Mouse (Mus musculus) liver, embryonic 14.5 days (tissue): Measurements from ENCODE around the gene Hdac2.

Experiments
- CTCF ChIP-seq: IDR thresholded peaks from 2 replicates; pipeline ENCODE4 v1.5.1; 2016; ENCODE audit warnings: antibody characterized with exemption, low read depth, control low read depth
- EP300 ChIP-seq: IDR thresholded peaks from 2 replicates; pipeline ENCODE4 v1.6.1; 2016; ENCODE audit warnings: antibody characterized with exemption, low read depth

GRCm38 (mm10) chr10:37047661-37048098, 73.3 kb downstream of the Hdac2 start:
- TF ChIP-seq CTCF, result no peak
- no peak for TF ChIP-seq EP300
